Mouse (Mus musculus) ES-Bruce4 (cell line): ENCODE results near the gene Psip1. TPM values are rescaled to one million over a fixed set of nuclear protein-coding genes. Genes with fewer than 3 reads are reported as not detected.
A peak's percentile ranks its signal among the peaks of the same experiment; 100 is the strongest.
"Not testable (repeated sequence)": the region's sequence is repeated elsewhere in the genome, so short reads cannot be mapped to it uniquely, and the experiment has no call there.

Experiments
- H3K27ac ChIP-seq: 2 replicates; pipeline ENCODE4 v1.5.1; 2012; ENCODE audit warnings: low read length, inconsistent platforms; ENCODE audit not compliant: insufficient read depth
- H3K27me3 ChIP-seq: 2 replicates; pipeline ENCODE4 v1.6.1; 2012; ENCODE audit warnings: mild to moderate bottlenecking, low read length, inconsistent platforms; ENCODE audit not compliant: control insufficient read depth, poor library complexity, insufficient read depth, severe bottlenecking
- H3K36me3 ChIP-seq: 2 replicates; pipeline ENCODE4 v1.6.1; 2012; ENCODE audit warnings: inconsistent platforms, mild to moderate bottlenecking, low read length, moderate library complexity; ENCODE audit not compliant: control insufficient read depth, poor library complexity, insufficient read depth, severe bottlenecking
- H3K4me1 ChIP-seq: one replicate; pipeline ENCODE4 v1.8.1; 2011; ENCODE audit warnings: low read length; ENCODE audit not compliant: control insufficient read depth, insufficient read depth
- H3K4me3 ChIP-seq: 2 replicates; pipeline ENCODE4 v1.5.1; 2011; ENCODE audit warnings: low read depth, mild to moderate bottlenecking, low read length
- H3K9ac ChIP-seq: 2 replicates; pipeline ENCODE4 v1.6.1; 2012; ENCODE audit warnings: low read depth, mild to moderate bottlenecking, inconsistent platforms; ENCODE audit not compliant: poor library complexity, severe bottlenecking
- H3K9me3 ChIP-seq: replicated peaks from 2 replicates; pipeline ENCODE4 v1.6.1; 2012; ENCODE audit warnings: mild to moderate bottlenecking, low read length, inconsistent platforms; ENCODE audit not compliant: control insufficient read depth, poor library complexity, insufficient read depth, severe bottlenecking
- CTCF ChIP-seq: IDR thresholded peaks from one replicate; pipeline ENCODE4 v1.8.1; 2011; ENCODE audit warnings: low read depth, low read length
- EP300 ChIP-seq: IDR thresholded peaks from 2 replicates; pipeline ENCODE4 v1.6.1; 2011; ENCODE audit warnings: low read depth, low read length; ENCODE audit not compliant: insufficient read depth
- POLR2A ChIP-seq: IDR thresholded peaks from one replicate; pipeline ENCODE4 v1.8.1; 2011; ENCODE audit warnings: low read length; ENCODE audit not compliant: insufficient read depth
- polyA plus RNA-seq: library from polyadenylated mRNA; stranded (reverse); fragments of >200 nt; gene quantifications from 2 replicates; pipeline ENCODE4 v1.2.4, GENCODE M21; 2011; ENCODE audit warnings: low read depth; ENCODE audit not compliant: missing spikeins, insufficient read depth, insufficient read length

Psip1 gene
- polyA plus RNA-seq, 1 experiment, result 464 TPM

GRCm38 (mm10) chr4:83511083-83511482 lies 24.8 kb upstream of the Psip1 start:
- TF ChIP-seq EP300, result peak; percentile 74; the same call in 1 of the 2 replicates
- no peak for TF ChIP-seq CTCF
- TF ChIP-seq POLR2A, result no peak
- Histone ChIP-seq H3K4me3 (no peak overlapping the region), H3K27me3 (no peaks in the 10 kb centered on the region), H3K9me3 (no peaks in the 10 kb centered on the region), H3K9ac (no peak overlapping the region), H3K4me1 (peaks cover 7% of the 10 kb centered on the region), H3K36me3 (no peaks in the 10 kb centered on the region), H3K27ac (peak overlapping the region; percentile 34)

DNA sequence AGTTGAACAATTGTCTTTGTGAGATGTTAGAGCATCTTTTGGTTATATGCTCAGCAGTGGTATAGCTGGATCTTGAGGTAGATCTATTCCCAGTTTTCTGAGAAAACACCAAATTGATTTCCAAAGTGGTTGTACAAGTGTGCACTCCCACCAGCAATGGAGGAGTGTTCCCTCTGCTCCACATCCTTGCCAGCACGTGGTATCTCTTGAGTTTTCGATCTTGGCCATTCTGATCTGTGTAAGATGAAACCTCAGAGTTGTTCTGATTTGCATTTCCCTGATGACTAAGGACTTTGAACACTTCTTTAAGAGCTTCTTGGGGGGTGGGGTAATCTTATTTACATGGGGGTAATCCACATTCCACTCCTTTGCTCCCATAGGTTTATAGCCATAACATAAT lies 23.3 kb upstream of the Psip1 start:
- H3K36me3 ChIP-seq, result no peaks in the 10 kb centered on the region
- no peak overlapping the region for H3K9ac ChIP-seq
- H3K9me3 ChIP-seq, result no peaks in the 10 kb centered on the region
- peaks cover 7% of the 10 kb centered on the region for H3K4me1 ChIP-seq
- no peak overlapping the region for H3K4me3 ChIP-seq
- no peak overlapping the region for H3K27ac ChIP-seq
- TF ChIP-seq EP300 (no peak), POLR2A (no peak), CTCF (no peak)
- no peaks in the 10 kb centered on the region for H3K27me3 ChIP-seq

- no peaks in the 10 kb centered on the region for H3K36me3 ChIP-seq
- peak overlapping the region; percentile 32 for H3K27ac ChIP-seq
- 0 out of 2 replicates have a peak overlapping the region, but pooled peaks have one; percentile 21 for H3K4me3 ChIP-seq
- no peaks in the 10 kb centered on the region for H3K4me1 ChIP-seq
- TF ChIP-seq EP300 (no peak), POLR2A (no peak), CTCF (no peak)
- H3K27me3 ChIP-seq, result no peaks in the 10 kb centered on the region
- H3K9ac ChIP-seq, result no peak overlapping the region
- H3K9me3 ChIP-seq, result no peaks in the 10 kb centered on the region
Measured at GRCm38 (mm10) chr4:83501037-83501430, 14.8 kb upstream of the Psip1 start.

DNA sequence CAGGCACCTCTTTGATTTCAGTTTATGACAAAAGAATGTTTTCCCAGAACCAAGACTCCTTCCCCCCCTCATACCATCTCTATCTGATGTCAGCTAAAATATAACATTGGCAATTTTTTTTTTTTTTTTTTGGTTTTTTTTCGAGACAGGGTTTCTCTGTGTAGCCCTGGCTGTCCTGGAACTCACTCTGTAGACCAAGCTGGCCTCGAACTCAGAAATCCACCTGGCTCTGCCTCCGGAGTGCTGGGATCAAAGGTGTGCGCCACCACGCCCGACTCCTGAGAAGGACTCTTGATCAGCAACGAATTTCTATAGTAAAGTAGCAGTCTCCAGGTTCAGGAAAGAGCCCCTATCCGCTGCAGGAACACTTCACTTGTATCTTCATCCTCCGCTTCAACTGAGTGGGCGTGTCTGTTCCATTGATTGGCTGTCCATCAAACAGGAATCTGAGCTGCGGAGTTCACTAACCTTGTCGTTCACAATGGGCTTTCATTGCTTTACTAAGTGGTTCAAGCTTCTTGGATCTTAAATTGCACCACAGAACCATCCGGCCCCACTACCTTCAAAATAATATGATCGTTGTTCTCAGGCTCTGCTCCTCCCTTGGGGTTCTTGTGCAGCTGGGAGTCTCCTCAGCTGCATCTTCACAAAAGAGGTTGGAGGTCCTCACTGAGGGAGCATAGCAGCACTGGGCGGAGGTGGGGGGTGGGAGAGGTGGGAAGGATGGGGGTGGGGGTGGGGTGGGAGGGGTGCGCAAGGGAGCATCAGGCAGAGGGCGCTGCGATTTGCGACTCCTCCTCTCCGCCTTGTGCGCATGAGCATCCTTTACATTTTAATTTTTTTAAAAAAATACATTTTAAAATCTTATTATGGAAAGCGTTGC lies 14.1 kb upstream of the Psip1 start:
- no peaks in the 10 kb centered on the region for H3K4me1 ChIP-seq
- H3K9me3 ChIP-seq, result no peaks in the 10 kb centered on the region
- H3K4me3 ChIP-seq, result peak overlapping the region; percentile 60
- no peak overlapping the region for H3K9ac ChIP-seq
- H3K36me3 ChIP-seq, result no peaks in the 10 kb centered on the region
- H3K27ac ChIP-seq, result peak overlapping the region; percentile 57
- H3K27me3 ChIP-seq, result no peaks in the 10 kb centered on the region
- TF ChIP-seq EP300 (no peak), CTCF (no peak), POLR2A (no peak)

- H3K36me3 ChIP-seq, H3K9me3 ChIP-seq, H3K4me1 ChIP-seq, H3K4me3 ChIP-seq, H3K9ac ChIP-seq, H3K27me3 ChIP-seq, H3K27ac ChIP-seq: not testable (repeated sequence)
Measured at GRCm38 (mm10) chr4:83497013-83497412, 10.8 kb upstream of the Psip1 start.

DNA sequence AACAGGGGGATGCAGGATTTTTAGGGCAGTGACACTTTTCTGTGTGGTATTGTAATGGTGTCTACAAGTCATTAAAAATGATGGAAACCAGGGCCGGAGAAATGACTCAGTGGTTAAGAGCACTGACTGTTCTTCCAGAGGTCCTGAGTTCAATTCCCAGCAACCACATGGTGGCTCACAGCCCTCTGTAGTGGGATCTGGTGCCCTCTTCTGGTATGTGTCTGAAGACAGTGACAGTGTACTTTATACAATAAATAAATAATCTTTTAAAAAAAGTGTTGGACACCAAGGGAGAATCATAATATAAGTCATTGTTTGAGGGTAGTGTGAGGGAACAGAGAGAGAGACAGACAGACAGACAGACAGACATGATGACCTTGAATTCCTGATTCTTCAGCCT lies 6.9 kb upstream of the Psip1 start:
- Histone ChIP-seq H3K4me3 (no peak overlapping the region), H3K27me3 (no peaks in the 10 kb centered on the region), H3K4me1 (no peaks in the 10 kb centered on the region), H3K27ac (no peak overlapping the region), H3K9me3 (no peaks in the 10 kb centered on the region), H3K36me3 (no peaks in the 10 kb centered on the region), H3K9ac (no peak overlapping the region)
- TF ChIP-seq POLR2A, result no peak
- peak; percentile 13 for TF ChIP-seq CTCF
